ENCODE assay signal across 9 mouse cellular contexts in genomic region chr12:44572664-44573063, GRCm38 (mm10).
A peak's percentile ranks its signal among the peaks of the same experiment; 100 is the strongest.
DNase-seq lines count a peak whose midpoint lies in the region; ATAC-seq and TF ChIP-seq lines count a peak whose summit lies in the region.
"Had no signal": no experiment of that assay in that cellular context is flagged by ENCODE, and none has a peak within 500 bp of the region (broad histone marks: within the 10 kb centered on the region; RNA-seq: fewer than 3 reads in every experiment).

No protein-coding gene starts in this region.

- WGBS in intestine, postnatal 0 days = 8% methylated on average over 3 of the region's 3 CpGs
- 23% methylated on average over 3 of the region's 3 CpGs for WGBS in intestine, embryonic 16.5 days

- no peak overlapping the region for H3K27ac ChIP-seq in intestine, postnatal 0 days (ENCODE audit: low read depth, low read length)
- no peak overlapping the region for H3K27ac ChIP-seq in intestine, embryonic 16.5 days (ENCODE audit: low read length)
- H3K27ac ChIP-seq: heart, embryonic 13.5 days; limb, embryonic 12.5 days had no signal

- no peak overlapping the region for H3K4me2 ChIP-seq in intestine, postnatal 0 days (replicated peaks; ENCODE audit: low read depth)
- no peak overlapping the region for H3K4me2 ChIP-seq in intestine, embryonic 16.5 days (ENCODE audit: low read depth, low read length)
- H3K4me2 ChIP-seq: heart, embryonic 13.5 days; limb, embryonic 12.5 days had no signal

- no peaks in the 10 kb centered on the region for H3K36me3 ChIP-seq in intestine, postnatal 0 days (ENCODE audit: control insufficient read depth, insufficient read depth)
- H3K36me3 ChIP-seq in intestine, embryonic 16.5 days (ENCODE audit: control insufficient read depth, insufficient read depth, low read length) = no peaks in the 10 kb centered on the region
- H3K36me3 ChIP-seq in E14TG2a.4 (ENCODE audit: insufficient read depth, low read length) = no peaks in the 10 kb centered on the region
- H3K36me3 ChIP-seq: heart, embryonic 13.5 days; limb, embryonic 12.5 days had no signal

- ATAC-seq in intestine, postnatal 0 days = no peak
- ATAC-seq in intestine, embryonic 16.5 days = no peak

- DNase-seq in R1 (ENCODE audit: low read depth, low spot score) = peak; percentile 59
- peak; percentile 29 for DNase-seq in induced T-regulatory cell, adult 2 months (ENCODE audit: low read depth)
- no peak for DNase-seq in adrenal gland, adult 18-20 months (ENCODE audit: low spot score in 2 of 2)
- DNase-seq in right cerebral cortex, postnatal 4 days = no peak

- H3K4me3 ChIP-seq in intestine, postnatal 0 days (ENCODE audit: low read depth, low read length) = no peak overlapping the region
- H3K4me3 ChIP-seq in intestine, embryonic 16.5 days (ENCODE audit: low read length) = no peak overlapping the region
- H3K4me3 ChIP-seq in E14TG2a.4 (replicated peaks; ENCODE audit: low read length) = no peak overlapping the region
- H3K4me3 ChIP-seq: heart, embryonic 13.5 days; limb, embryonic 12.5 days had no signal

- no peaks in the 10 kb centered on the region for H3K27me3 ChIP-seq in intestine, postnatal 0 days (replicated peaks; ENCODE audit: control insufficient read depth, insufficient read depth, low read length)
- H3K27me3 ChIP-seq in intestine, embryonic 16.5 days (replicated peaks; ENCODE audit: control insufficient read depth, insufficient read depth, low read length) = no peaks in the 10 kb centered on the region
- H3K27me3 ChIP-seq in E14TG2a.4 (ENCODE audit: insufficient read depth, low read length) = no peaks in the 10 kb centered on the region
- H3K27me3 ChIP-seq: heart, embryonic 13.5 days; limb, embryonic 12.5 days had no signal

- H3K4me1 ChIP-seq in intestine, postnatal 0 days (replicated peaks; ENCODE audit: control insufficient read depth, insufficient read depth, low read length) = no peaks in the 10 kb centered on the region
- H3K4me1 ChIP-seq in intestine, embryonic 16.5 days (ENCODE audit: control insufficient read depth, insufficient read depth, low read length) = no peaks in the 10 kb centered on the region
- H3K4me1 ChIP-seq in E14TG2a.4 (replicated peaks; ENCODE audit: low read depth, low read length) = no peaks in the 10 kb centered on the region
- H3K4me1 ChIP-seq: heart, embryonic 13.5 days; limb, embryonic 12.5 days had no signal

- TF ChIP-seq CTCF in intestine, postnatal 0 days (IDR thresholded peaks at IDR 0.05; ENCODE audit: low read depth) = peak; percentile 65
- TF ChIP-seq CTCF in E14TG2a.4 (conservative IDR thresholded peaks at IDR 0.05; ENCODE audit: low read length) = peak; percentile 89

- no peak overlapping the region for H3K9ac ChIP-seq in intestine, postnatal 0 days (ENCODE audit: low read depth, low read length)
- H3K9ac ChIP-seq in intestine, embryonic 16.5 days (ENCODE audit: low read depth, low read length) = no peak overlapping the region
- H3K9ac ChIP-seq: heart, embryonic 13.5 days; limb, embryonic 12.5 days had no signal

- H3K9me3 ChIP-seq in intestine, postnatal 0 days (ENCODE audit: control insufficient read depth) = no peaks in the 10 kb centered on the region
- no peaks in the 10 kb centered on the region for H3K9me3 ChIP-seq in intestine, embryonic 16.5 days (ENCODE audit: control insufficient read depth, low read length)
- H3K9me3 ChIP-seq in E14TG2a.4 (ENCODE audit: low read length) = no peaks in the 10 kb centered on the region
- H3K9me3 ChIP-seq: heart, embryonic 13.5 days; limb, embryonic 12.5 days had no signal

Comparison
In these comparisons a context has a peak if more than half of its experiments do, and no peak if none do; other contexts are left out.
1. DNase-seq: peak in R1 (single experiment) and induced T-regulatory cell, adult 2 months (single experiment); none in adrenal gland, adult 18-20 months (0 of 2) and right cerebral cortex, postnatal 4 days (single experiment).